In the genomic region with DNA sequence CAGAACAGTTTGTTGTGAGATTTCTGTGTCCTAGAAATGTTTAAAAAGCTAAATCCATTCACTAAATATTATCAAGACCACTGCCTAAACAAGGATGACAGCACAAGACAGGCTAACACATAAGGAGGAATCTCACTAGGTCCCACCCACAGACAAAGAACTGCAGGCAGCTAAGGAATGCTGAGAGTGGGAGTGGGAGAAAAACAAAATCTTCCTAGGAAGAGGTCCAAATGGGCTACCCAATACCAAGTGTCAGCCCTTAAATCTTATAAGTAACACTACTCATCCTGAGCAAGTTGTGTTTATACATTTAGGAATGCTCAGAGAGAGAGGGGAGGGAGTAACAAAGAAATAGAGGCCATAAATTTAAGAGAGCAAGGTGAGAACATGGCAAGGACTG, we compare ENCODE assay signal across 19 mouse cellular contexts. TPM values are rescaled to one million over a fixed set of nuclear protein-coding genes. Genes with fewer than 3 reads are reported as not detected.
A peak's percentile ranks its signal among the peaks of the same experiment; 100 is the strongest.
DNase-seq lines count a peak whose midpoint lies in the region; ATAC-seq and TF ChIP-seq lines count a peak whose summit lies in the region.
"Had no signal": no experiment of that assay in that cellular context is flagged by ENCODE, and none has a peak within 500 bp of the region (broad histone marks: within the 10 kb centered on the region; RNA-seq: fewer than 3 reads in every experiment).

No protein-coding gene starts in this region.

- DNase-seq in embryonic facial prominence, embryonic 14.5 days (ENCODE audit: low spot score), result peak; percentile 8
- no peak for DNase-seq in embryonic facial prominence, embryonic 10.5 days (ENCODE audit: low spot score)
- no peak for DNase-seq in kidney, postnatal 36 days
- DNase-seq in lung, embryonic 14.5 days, result peak; percentile 9
- DNase-seq in lung, postnatal 14 days, result no peak
- DNase-seq in spleen, postnatal 10 days (ENCODE audit: low spot score in 2 of 2), result no peak
- DNase-seq: adrenal gland, adult 2 months; adrenal gland, postnatal 25 days; cerebellum, adult 2 months; cerebellum, postnatal 10 days; gastrocnemius, postnatal 10 days; heart, adult 18-20 months; heart, postnatal 10 days; heart, postnatal 4 days had no signal

- H3K4me1 ChIP-seq in embryonic facial prominence, embryonic 14.5 days (ENCODE audit: control insufficient read depth, insufficient read depth, low read length), result no peaks in the 10 kb centered on the region
- H3K4me1 ChIP-seq in embryonic facial prominence, embryonic 10.5 days, result peaks cover 17% of the 10 kb centered on the region
- peaks cover 13% of the 10 kb centered on the region; the same call in 1 of the 2 replicates for H3K4me1 ChIP-seq in kidney, embryonic 14.5 days (ENCODE audit: control insufficient read depth, insufficient read depth, low read length)
- H3K4me1 ChIP-seq in lung, embryonic 14.5 days (ENCODE audit: insufficient read depth), result no peaks in the 10 kb centered on the region

- no peak overlapping the region for H3K4me3 ChIP-seq in embryonic facial prominence, embryonic 14.5 days (ENCODE audit: low read depth, low read length)
- no peak overlapping the region for H3K4me3 ChIP-seq in embryonic facial prominence, embryonic 10.5 days
- no peak overlapping the region for H3K4me3 ChIP-seq in kidney, embryonic 14.5 days (ENCODE audit: low read length)
- H3K4me3 ChIP-seq in lung, embryonic 14.5 days (ENCODE audit: low read depth, low read length), result no peak overlapping the region
- H3K4me3 ChIP-seq: forebrain, embryonic 12.5 days; heart, embryonic 10.5 days; hindbrain, embryonic 12.5 days had no signal

- H3K9me3 ChIP-seq in embryonic facial prominence, embryonic 14.5 days (ENCODE audit: control insufficient read depth, low read length), result no peaks in the 10 kb centered on the region
- H3K9me3 ChIP-seq in embryonic facial prominence, embryonic 10.5 days, result no peaks in the 10 kb centered on the region
- H3K9me3 ChIP-seq in kidney, embryonic 14.5 days (ENCODE audit: control insufficient read depth, low read length), result no peaks in the 10 kb centered on the region
- no peaks in the 10 kb centered on the region for H3K9me3 ChIP-seq in lung, embryonic 14.5 days (ENCODE audit: low read depth, low read length)
- H3K9me3 ChIP-seq: forebrain, embryonic 12.5 days; heart, embryonic 10.5 days; hindbrain, embryonic 12.5 days had no signal

- no peak overlapping the region for H3K4me2 ChIP-seq in embryonic facial prominence, embryonic 14.5 days (ENCODE audit: low read depth, low read length)
- no peak overlapping the region for H3K4me2 ChIP-seq in kidney, embryonic 14.5 days (replicated peaks; ENCODE audit: low read depth, low read length)
- no peak overlapping the region for H3K4me2 ChIP-seq in lung, embryonic 14.5 days
- H3K4me2 ChIP-seq: forebrain, embryonic 12.5 days; hindbrain, embryonic 12.5 days had no signal

- H3K9ac ChIP-seq in embryonic facial prominence, embryonic 14.5 days (ENCODE audit: low read depth, low read length), result no peak overlapping the region
- no peak overlapping the region for H3K9ac ChIP-seq in kidney, embryonic 14.5 days (ENCODE audit: low read depth, low read length)
- H3K9ac ChIP-seq in lung, embryonic 14.5 days, result no peak overlapping the region
- H3K9ac ChIP-seq: forebrain, embryonic 12.5 days; hindbrain, embryonic 12.5 days had no signal

- no peak overlapping the region for H3K27ac ChIP-seq in embryonic facial prominence, embryonic 14.5 days (replicated peaks; ENCODE audit: low read depth, low read length)
- H3K27ac ChIP-seq in embryonic facial prominence, embryonic 10.5 days (replicated peaks), result no peak overlapping the region
- no peak overlapping the region for H3K27ac ChIP-seq in kidney, embryonic 14.5 days (ENCODE audit: low read depth, low read length)
- H3K27ac ChIP-seq in lung, embryonic 14.5 days (ENCODE audit: low read depth), result no peak overlapping the region
- H3K27ac ChIP-seq: forebrain, embryonic 12.5 days; heart, embryonic 10.5 days; hindbrain, embryonic 12.5 days; hindbrain, postnatal 0 days had no signal

- TF ChIP-seq CTCF in lung, embryonic 14.5 days (IDR thresholded peaks at IDR 0.05; ENCODE audit: low read depth), result no peak

- no peaks in the 10 kb centered on the region for H3K27me3 ChIP-seq in embryonic facial prominence, embryonic 14.5 days (replicated peaks; ENCODE audit: control insufficient read depth, insufficient read depth, low read length)
- no peaks in the 10 kb centered on the region for H3K27me3 ChIP-seq in embryonic facial prominence, embryonic 10.5 days (replicated peaks; ENCODE audit: low read depth, poor library complexity, severe bottlenecking)
- no peaks in the 10 kb centered on the region for H3K27me3 ChIP-seq in kidney, embryonic 14.5 days (ENCODE audit: control insufficient read depth, insufficient read depth, low read length)
- H3K27me3 ChIP-seq in lung, embryonic 14.5 days (ENCODE audit: insufficient read depth, low read length), result no peaks in the 10 kb centered on the region
- H3K27me3 ChIP-seq: forebrain, embryonic 12.5 days; hindbrain, embryonic 12.5 days had no signal

- no peak for ATAC-seq in embryonic facial prominence, embryonic 14.5 days (ENCODE audit: low read depth)
- ATAC-seq in kidney, embryonic 14.5 days (ENCODE audit: low FRiP score, low TSS enrichment), result peak; percentile 69; the same call in 1 of the 2 replicates
- 0 out of 2 replicates have a peak, but pooled peaks have one; percentile 35 for ATAC-seq in lung, embryonic 14.5 days (ENCODE audit: insufficient read depth)
- ATAC-seq: hindbrain, postnatal 0 days had no signal

- no peaks in the 10 kb centered on the region for H3K36me3 ChIP-seq in embryonic facial prominence, embryonic 14.5 days (ENCODE audit: control insufficient read depth, insufficient read depth, low read length)
- H3K36me3 ChIP-seq in embryonic facial prominence, embryonic 10.5 days (replicated peaks), result no peaks in the 10 kb centered on the region
- H3K36me3 ChIP-seq in kidney, embryonic 14.5 days (ENCODE audit: control insufficient read depth, insufficient read depth, low read length), result no peaks in the 10 kb centered on the region
- H3K36me3 ChIP-seq in lung, embryonic 14.5 days (ENCODE audit: insufficient read depth), result no peaks in the 10 kb centered on the region
- H3K36me3 ChIP-seq: forebrain, embryonic 12.5 days; heart, embryonic 10.5 days; hindbrain, embryonic 12.5 days had no signal

RNA-seq across cellular contexts. Expression of a gene that starts 52.6 kb away (rescaled TPM):
- 26.2 and 27.0 TPM in 2 replicates for polyA plus RNA-seq in embryonic facial prominence, embryonic 14.5 days (2014; fragmentation: Nextera tagmentation; extraction: Ambion mirVana)
- polyA plus RNA-seq in embryonic facial prominence, embryonic 10.5 days (2016; fragmentation: Nextera tagmentation; extraction: Ambion mirVana), result 16.1 and 17.5 TPM in 2 replicates
- polyA plus RNA-seq in kidney, embryonic 14.5 days (2014; fragmentation: Nextera tagmentation; extraction: Ambion mirVana), result 17.6 and 25.7 TPM in 2 replicates
- polyA plus RNA-seq in lung, embryonic 14.5 days (2014; fragmentation: Nextera tagmentation; extraction: Ambion mirVana), result 33.6 and 37.3 TPM in 2 replicates

Comparison
In these comparisons a context has a peak if more than half of its experiments do, and no peak if none do; other contexts are left out.
1. DNase-seq: peak in embryonic facial prominence, embryonic 14.5 days (single experiment) and lung, embryonic 14.5 days (single experiment); none in embryonic facial prominence, embryonic 10.5 days (single experiment), kidney, postnatal 36 days (0 of 2), lung, postnatal 14 days (single experiment) and spleen, postnatal 10 days (0 of 2).